Mouse (Mus musculus) limb, embryonic 11.5 days (tissue): ENCODE measurements at regions not wholly inside any gene's neighbourhood (a gene's known extent, or its start where the extent isn't known, plus 50 kb on each side); places are given as distances from the start of the nearest gene placed in this dataset.

Experiments
- ATAC-seq: fragments of 200-750 bp; cut with Nextera tagmentation; 2 replicates; pipeline ENCODE4 v1.8.0; 2017; ENCODE audit warnings: low read depth; ENCODE audit not compliant: insufficient number of reproducible peaks, low FRiP score, low TSS enrichment
- DNase-seq: peaks from one replicate; pipeline ENCODE4 v3.0.0-alpha.2; 2015; ENCODE audit warnings: low spot score
- H3K27ac ChIP-seq: fragments of 300-500 bp; sonication (generic); replicated peaks from 2 replicates; pipeline ENCODE4 v1.5.1; 2014; ENCODE audit warnings: low read depth, mild to moderate bottlenecking, low read length
- H3K27me3 ChIP-seq: fragments of 300-500 bp; sonication (generic); 2 replicates; pipeline ENCODE4 v1.6.1; 2014; ENCODE audit warnings: mild to moderate bottlenecking, low read length, mixed read lengths; ENCODE audit not compliant: control insufficient read depth, insufficient read depth
- H3K36me3 ChIP-seq: fragments of 300-500 bp; sonication (generic); 2 replicates; pipeline ENCODE4 v1.6.1; 2014; ENCODE audit warnings: mild to moderate bottlenecking, low read length, moderate library complexity, mixed read lengths; ENCODE audit not compliant: control insufficient read depth, insufficient read depth
- H3K4me1 ChIP-seq: fragments of 300-500 bp; sonication (generic); 2 replicates; pipeline ENCODE4 v1.6.1; 2014; ENCODE audit warnings: low read length, mixed read lengths; ENCODE audit not compliant: control insufficient read depth, insufficient read depth
- H3K4me2 ChIP-seq: fragments of 300-500 bp; sonication (generic); 2 replicates; pipeline ENCODE4 v1.6.1; 2014; ENCODE audit warnings: low read depth, mild to moderate bottlenecking, moderate library complexity; ENCODE audit not compliant: severe bottlenecking
- H3K4me3 ChIP-seq: fragments of 300-500 bp; sonication (generic); 2 replicates; pipeline ENCODE4 v1.5.1; 2014; ENCODE audit warnings: low read depth, low read length
- H3K9ac ChIP-seq: fragments of 300-500 bp; sonication (generic); 2 replicates; pipeline ENCODE4 v1.6.1; 2014; ENCODE audit warnings: mild to moderate bottlenecking, low read length
- H3K9me3 ChIP-seq: fragments of 300-500 bp; sonication (generic); 2 replicates; pipeline ENCODE4 v1.6.1; 2016; ENCODE audit warnings: low read length; ENCODE audit not compliant: control insufficient read depth
- WGBS: fragments of 180-500 bp; shearing (Covaris S2); extraction: QIAGEN DNeasy Blood & Tissue Kit; methylation state at CpG from one replicate; pipeline ENCODE4 v1.1.7; 2014; 5-methylcytosine and 5-hydroxymethylcytosine counted together

GRCm38 (mm10) chr2:9464818-9465217 lies 416.2 kb upstream of the 4930412O13Rik start:
- DNase-seq (no peak), ATAC-seq (no peak)
- Histone ChIP-seq H3K4me2 (no peak overlapping the region), H3K9me3 (no peaks in the 10 kb centered on the region), H3K27me3 (no peaks in the 10 kb centered on the region), H3K4me3 (no peak overlapping the region), H3K36me3 (no peaks in the 10 kb centered on the region), H3K4me1 (no peaks in the 10 kb centered on the region), H3K9ac (no peak overlapping the region), H3K27ac (no peak overlapping the region)
- WGBS, result 71% methylated on average over 5 of the region's 5 CpGs

DNA sequence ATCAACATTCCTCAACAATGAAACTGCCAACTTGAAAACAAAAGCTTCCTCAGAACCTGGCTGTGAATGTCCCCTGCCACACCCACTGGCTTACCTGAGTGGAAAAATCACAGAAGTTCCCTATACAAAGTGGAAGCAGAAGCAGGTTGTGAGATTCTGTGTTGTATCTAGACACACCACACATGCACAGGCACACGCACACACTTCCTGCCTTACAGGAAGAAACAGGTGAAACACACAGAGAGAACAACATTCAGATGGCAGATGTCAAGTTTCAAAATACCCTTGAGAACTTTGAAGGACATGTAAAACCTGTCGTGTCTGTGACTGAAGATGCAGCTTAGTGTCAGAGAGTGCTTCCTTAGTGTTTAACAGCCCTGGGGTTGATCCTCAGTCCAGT lies 413.5 kb upstream of the 4930412O13Rik start:
- WGBS, result 83% methylated on average over 2 of the region's 2 CpGs
- Histone ChIP-seq H3K4me1 (no peaks in the 10 kb centered on the region), H3K36me3 (no peaks in the 10 kb centered on the region), H3K9ac (no peak overlapping the region), H3K27ac (no peak overlapping the region), H3K4me3 (no peak overlapping the region), H3K9me3 (no peaks in the 10 kb centered on the region), H3K4me2 (no peak overlapping the region), H3K27me3 (no peaks in the 10 kb centered on the region)
- ATAC-seq (no peak), DNase-seq (no peak)

GRCm38 (mm10) chr2:9468651-9469050 lies 412.4 kb upstream of the 4930412O13Rik start:
- 96% methylated on average over 3 of the region's 3 CpGs for WGBS
- H3K4me2 ChIP-seq, result no peak overlapping the region
- no peaks in the 10 kb centered on the region for H3K4me1 ChIP-seq
- H3K9ac ChIP-seq, result no peak overlapping the region
- no peak overlapping the region for H3K27ac ChIP-seq
- no peak overlapping the region for H3K4me3 ChIP-seq
- no peaks in the 10 kb centered on the region for H3K9me3 ChIP-seq
- ATAC-seq, result no peak
- DNase-seq, result no peak
- no peaks in the 10 kb centered on the region for H3K27me3 ChIP-seq
- H3K36me3 ChIP-seq, result no peaks in the 10 kb centered on the region

DNA sequence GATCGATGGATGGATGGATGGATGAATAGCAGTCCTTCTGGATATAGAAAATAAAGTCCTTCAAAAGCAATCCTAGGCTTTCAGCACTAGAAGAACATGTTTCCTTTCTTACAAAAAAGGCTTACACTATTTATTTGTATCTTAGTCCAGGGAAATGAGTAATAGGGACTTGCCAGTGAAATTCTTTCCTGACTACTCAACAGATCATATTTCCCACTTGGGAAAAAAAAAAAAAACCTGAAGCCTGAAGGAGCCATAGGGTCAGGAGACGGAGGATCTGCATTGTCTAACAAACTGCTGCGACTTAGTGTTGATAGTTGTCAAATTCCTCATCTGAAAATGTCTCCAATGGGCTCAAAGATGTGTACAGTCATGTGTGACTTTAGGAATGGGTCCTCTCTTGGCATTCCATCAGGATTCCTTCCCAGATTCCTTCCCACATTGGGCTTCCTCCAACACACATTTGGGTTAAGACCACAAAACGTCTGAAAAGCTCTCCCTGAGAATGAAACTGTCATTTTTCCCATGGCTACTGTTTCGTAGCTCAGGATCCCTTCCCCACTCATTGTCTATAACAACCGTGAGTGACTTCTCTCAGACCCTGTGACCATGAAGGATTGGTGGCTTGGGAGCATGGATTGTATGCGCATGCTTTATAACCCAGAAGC lies 399.2 kb upstream of the 4930412O13Rik start:
- no peak overlapping the region for H3K9ac ChIP-seq
- H3K27me3 ChIP-seq, result no peaks in the 10 kb centered on the region
- 79% methylated on average over 7 of the region's 7 CpGs for WGBS
- H3K4me3 ChIP-seq, result no peak overlapping the region
- H3K4me2 ChIP-seq, result no peak overlapping the region
- no peaks in the 10 kb centered on the region for H3K4me1 ChIP-seq
- DNase-seq (no peak), ATAC-seq (no peak)
- H3K27ac ChIP-seq, result no peak overlapping the region
- no peaks in the 10 kb centered on the region for H3K9me3 ChIP-seq
- H3K36me3 ChIP-seq, result no peaks in the 10 kb centered on the region

GRCm38 (mm10) chr2:9487381-9487914 lies 393.6 kb upstream of the 4930412O13Rik start:
- Histone ChIP-seq H3K4me2 (no peak overlapping the region), H3K9ac (no peak overlapping the region), H3K27ac (no peak overlapping the region), H3K36me3 (no peaks in the 10 kb centered on the region), H3K4me1 (no peaks in the 10 kb centered on the region), H3K9me3 (no peaks in the 10 kb centered on the region), H3K4me3 (no peak overlapping the region), H3K27me3 (no peaks in the 10 kb centered on the region)
- WGBS, result 75% methylated on average over 7 of the region's 7 CpGs
- DNase-seq (no peak), ATAC-seq (no peak)

DNA sequence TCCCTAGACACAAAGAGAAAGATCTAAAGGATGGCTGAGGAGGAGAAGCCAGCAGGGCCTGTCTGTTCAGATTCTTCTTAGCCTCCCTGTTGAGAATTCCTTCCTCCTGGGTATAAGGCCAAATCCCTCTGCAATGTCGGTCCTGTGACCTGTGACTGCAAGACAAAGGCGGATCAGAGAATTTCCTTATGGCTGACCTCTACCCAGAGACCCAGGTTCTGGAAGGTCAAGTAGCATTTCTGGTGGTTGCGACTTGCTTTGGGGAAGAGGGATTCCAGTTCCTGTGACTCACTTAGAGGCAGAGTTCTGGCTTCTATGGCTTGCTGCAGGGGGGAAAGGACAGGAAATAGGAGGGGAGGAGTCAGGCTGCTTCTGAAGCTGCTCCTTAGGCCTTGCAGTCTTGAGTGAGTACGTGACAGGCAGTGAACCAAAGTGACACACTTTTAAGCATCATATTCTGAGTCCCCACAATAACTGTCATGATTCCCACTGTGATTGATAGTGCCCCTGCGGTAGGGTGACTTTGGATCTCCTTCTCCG lies 387.4 kb upstream of the 4930412O13Rik start:
- no peak for DNase-seq
- Histone ChIP-seq H3K9me3 (no peaks in the 10 kb centered on the region), H3K4me2 (no peak overlapping the region), H3K4me3 (no peak overlapping the region), H3K27ac (no peak overlapping the region), H3K27me3 (no peaks in the 10 kb centered on the region), H3K36me3 (no peaks in the 10 kb centered on the region), H3K9ac (no peak overlapping the region), H3K4me1 (no peaks in the 10 kb centered on the region)
- WGBS, result 54% methylated on average over 6 of the region's 6 CpGs
- no peak for ATAC-seq

- no peak overlapping the region for H3K4me2 ChIP-seq
Measured at GRCm38 (mm10) chr2:9520045-9520444, 361.0 kb upstream of the 4930412O13Rik start.

GRCm38 (mm10) chr2:9525910-9526309 lies 355.1 kb upstream of the 4930412O13Rik start:
- Histone ChIP-seq H3K27me3 (no peaks in the 10 kb centered on the region), H3K4me2 (no peak overlapping the region), H3K4me3 (no peak overlapping the region), H3K4me1 (no peaks in the 10 kb centered on the region), H3K9me3 (no peaks in the 10 kb centered on the region), H3K9ac (no peak overlapping the region), H3K27ac (no peak overlapping the region), H3K36me3 (no peaks in the 10 kb centered on the region)
- DNase-seq (no peak), ATAC-seq (no peak)
- 90% methylated on average over 3 of the region's 3 CpGs for WGBS

More at GRCm38 (mm10) chr2:9520045-9520444, 361.0 kb upstream of the 4930412O13Rik start:
- no peak for ATAC-seq
- no peak overlapping the region for H3K9ac ChIP-seq
- no peak overlapping the region for H3K27ac ChIP-seq
- no peak overlapping the region for H3K4me3 ChIP-seq
- WGBS, result 94% methylated on average over 1 of the region's 1 CpGs
- no peaks in the 10 kb centered on the region for H3K27me3 ChIP-seq
- H3K4me1 ChIP-seq, result no peaks in the 10 kb centered on the region
- H3K36me3 ChIP-seq, result no peaks in the 10 kb centered on the region
- DNase-seq, result no peak
- H3K9me3 ChIP-seq, result no peaks in the 10 kb centered on the region
